Mouse (Mus musculus) retina, adult 2 months (tissue): ENCODE data around the gene Ppat.

Experiments used
- DNase-seq: peaks from one replicate; pipeline ENCODE4 v3.0.0-alpha.2; 2012; ENCODE audit warnings: low read depth, low spot score

Gene Ppat

DNA sequence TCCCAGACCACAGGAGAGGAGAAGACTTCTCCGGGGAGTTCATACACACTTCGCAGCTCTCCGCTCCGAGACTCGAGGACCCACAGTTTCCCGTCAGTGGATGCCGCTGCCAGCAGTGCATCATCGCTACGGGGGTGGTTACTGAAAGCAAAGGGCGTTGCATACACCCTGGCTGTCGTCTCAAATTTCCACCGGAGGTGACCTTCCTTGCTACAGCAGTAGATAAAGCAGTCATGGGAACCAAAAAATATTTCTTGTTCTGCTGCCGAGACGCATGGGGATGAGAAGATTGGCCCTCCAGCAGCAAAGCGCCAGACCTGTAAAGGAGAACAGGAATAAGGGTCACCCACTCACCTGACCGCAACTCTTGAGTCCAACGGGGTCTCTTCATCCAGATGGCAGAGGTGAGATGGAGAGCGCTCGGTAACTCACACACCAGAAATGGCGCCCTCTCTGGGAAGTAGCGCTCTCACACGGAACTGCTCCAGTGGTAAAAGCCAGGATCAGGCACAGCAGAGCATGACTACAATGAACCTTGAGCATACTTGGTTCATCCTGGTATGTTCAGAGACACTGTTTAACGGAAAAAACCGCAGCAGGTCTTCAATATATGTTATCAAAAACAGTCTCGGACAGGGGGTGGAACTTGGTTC is 75.1 kb downstream of the Ppat start:
- no peak for DNase-seq

DNA sequence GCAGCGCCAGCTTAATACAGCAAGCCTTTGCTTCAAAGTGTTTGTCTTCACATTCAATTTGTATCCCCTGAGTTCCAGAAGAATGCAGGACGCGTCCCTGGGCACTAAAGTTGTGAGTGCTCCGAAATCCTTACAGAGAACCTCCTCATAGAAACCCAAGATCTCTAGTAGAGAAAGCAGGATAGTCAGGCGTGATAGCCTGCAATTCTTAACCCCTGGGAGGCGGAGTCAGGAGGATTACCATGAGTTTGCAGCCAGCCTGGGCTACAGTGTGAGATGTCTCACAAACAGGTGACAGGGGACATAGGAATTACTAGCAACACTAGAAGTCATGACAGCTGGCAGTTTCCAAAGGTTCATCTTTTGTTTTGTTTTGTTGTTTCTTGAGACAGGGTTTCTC is 81.8 kb downstream of the Ppat start:
- DNase-seq, result no peak

DNA sequence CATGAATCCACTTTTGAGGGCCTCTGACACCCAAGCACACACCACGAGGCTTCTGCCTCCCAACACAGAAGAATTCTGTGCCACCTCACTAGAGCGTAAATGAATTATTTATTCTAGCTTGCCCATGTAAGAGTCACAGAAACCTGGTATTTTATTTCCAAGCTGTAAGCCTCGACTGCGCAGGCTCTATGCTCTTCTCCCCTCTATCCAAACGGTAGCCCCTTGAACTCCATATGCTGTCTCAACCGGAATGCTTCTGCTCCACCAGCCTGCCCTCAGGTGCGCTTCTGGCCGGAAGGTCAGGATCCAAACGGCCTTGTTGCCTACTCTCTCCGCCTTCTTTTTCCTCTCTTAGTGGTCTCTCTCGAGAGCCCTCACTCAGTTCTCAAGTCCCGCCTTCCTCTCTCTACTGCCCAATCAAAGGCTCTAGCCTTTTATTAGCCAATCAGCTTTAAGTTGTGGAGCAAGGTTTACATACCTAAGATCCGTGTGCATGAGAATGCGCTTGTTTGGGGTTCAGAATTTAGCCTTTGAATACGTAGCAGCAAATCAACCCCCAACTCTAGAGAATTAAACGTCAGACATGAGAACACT is 82.6 kb downstream of the Ppat start:
- DNase-seq, result no peak

DNA sequence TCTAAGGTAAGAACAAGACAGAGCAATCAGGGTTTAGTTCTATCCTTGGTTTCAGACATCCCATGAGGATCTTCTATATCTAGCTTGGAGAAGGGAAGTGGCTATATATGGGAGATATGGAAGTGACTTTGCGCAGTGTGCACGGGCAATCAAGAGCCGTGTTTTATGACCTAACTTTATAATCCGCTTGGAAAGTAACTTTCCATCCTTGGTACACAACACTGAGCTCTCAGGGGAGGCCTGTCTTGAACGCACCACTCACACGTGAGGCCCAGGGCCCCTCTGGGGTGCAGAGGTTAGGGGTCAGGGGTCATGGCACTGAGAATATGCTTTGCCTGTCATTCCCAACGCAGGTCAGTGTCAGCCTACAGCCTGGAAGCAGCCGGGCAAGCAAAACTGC is 84.6 kb downstream of the Ppat start:
- no peak for DNase-seq
